Mouse (Mus musculus): ENCODE measurements at regions not wholly inside any gene's neighbourhood (a gene's known extent, or its start where the extent isn't known, plus 50 kb on each side); places are given as distances from the start of the nearest gene placed in this dataset.

DNA sequence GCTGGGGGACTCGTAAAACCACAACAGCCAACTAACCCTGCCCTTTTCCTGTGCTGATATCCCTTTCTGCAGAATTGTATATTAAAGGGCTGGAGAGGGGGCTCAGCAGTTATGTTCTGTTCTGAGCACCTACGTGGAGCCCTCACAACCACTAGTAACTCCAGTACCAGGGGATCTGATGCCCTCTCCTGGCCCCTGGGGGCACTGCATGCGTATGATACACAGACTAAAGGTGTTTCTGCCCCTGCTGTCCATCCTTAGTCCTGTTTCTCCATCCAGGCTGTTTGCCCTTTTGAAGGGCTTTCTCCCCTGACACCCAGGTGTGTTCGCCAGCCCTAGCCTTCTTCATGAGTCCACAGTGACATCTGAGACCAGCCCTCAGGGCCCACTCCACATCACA is 109.9 kb upstream of the Slc22a12 start:
- Histone ChIP-seq H3K4me2 (ENCODE audit: low read depth) (no peak overlapping the region), H3K9ac (ENCODE audit: low read length) (no peak overlapping the region), H3K36me3 (ENCODE audit: control insufficient read depth, insufficient read depth, low read length) (no peaks in the 10 kb centered on the region), H3K27me3 (ENCODE audit: control insufficient read depth, insufficient read depth, low read length) (no peaks in the 10 kb centered on the region), H3K27ac (ENCODE audit: low read depth, low read length) (no peak overlapping the region), H3K9me3 (ENCODE audit: control insufficient read depth, low read length) (no peaks in the 10 kb centered on the region), H3K4me3 (ENCODE audit: low read depth, low read length) (no peak overlapping the region), H3K4me1 (ENCODE audit: control insufficient read depth, insufficient read depth, low read length) (no peaks in the 10 kb centered on the region)
- ATAC-seq (ENCODE audit: insufficient read depth, low FRiP score, low TSS enrichment), result no peak
- 77% methylated on average over 4 of the region's 4 CpGs for WGBS
- peak; percentile 35 for DNase-seq (ENCODE audit: low spot score)

DNA sequence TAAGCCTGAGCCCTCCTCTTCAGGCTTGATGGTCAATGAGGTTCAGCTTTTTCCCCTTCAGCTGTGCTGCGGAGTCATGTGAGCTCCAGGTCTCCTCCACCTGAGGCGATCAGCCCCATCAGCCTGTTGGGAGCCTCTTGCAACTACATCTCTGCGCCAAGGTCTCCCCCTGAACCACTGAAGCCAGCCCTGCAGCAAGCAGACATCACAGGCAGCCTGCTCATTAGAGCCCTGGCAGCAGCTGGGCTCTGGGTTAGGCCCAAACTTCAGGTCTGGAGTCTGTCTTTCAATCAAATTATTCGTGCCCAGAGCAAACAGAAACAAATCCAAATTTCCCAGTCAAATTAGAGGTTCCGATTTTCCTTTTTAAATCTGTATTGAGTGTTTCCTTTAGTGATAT is 108.4 kb upstream of the Slc22a12 start:
- Histone ChIP-seq H3K9ac (ENCODE audit: low read length) (no peak overlapping the region), H3K4me3 (ENCODE audit: low read depth, low read length) (no peak overlapping the region), H3K27ac (ENCODE audit: low read depth, low read length) (no peak overlapping the region), H3K9me3 (ENCODE audit: control insufficient read depth, low read length) (no peaks in the 10 kb centered on the region), H3K4me1 (ENCODE audit: control insufficient read depth, insufficient read depth, low read length) (no peaks in the 10 kb centered on the region), H3K36me3 (ENCODE audit: control insufficient read depth, insufficient read depth, low read length) (no peaks in the 10 kb centered on the region), H3K4me2 (ENCODE audit: low read depth) (no peak overlapping the region), H3K27me3 (ENCODE audit: control insufficient read depth, insufficient read depth, low read length) (no peaks in the 10 kb centered on the region)
- DNase-seq (ENCODE audit: low spot score) (no peak), ATAC-seq (ENCODE audit: insufficient read depth, low FRiP score, low TSS enrichment) (no peak)
- 81% methylated on average over 5 of the region's 5 CpGs for WGBS

DNA sequence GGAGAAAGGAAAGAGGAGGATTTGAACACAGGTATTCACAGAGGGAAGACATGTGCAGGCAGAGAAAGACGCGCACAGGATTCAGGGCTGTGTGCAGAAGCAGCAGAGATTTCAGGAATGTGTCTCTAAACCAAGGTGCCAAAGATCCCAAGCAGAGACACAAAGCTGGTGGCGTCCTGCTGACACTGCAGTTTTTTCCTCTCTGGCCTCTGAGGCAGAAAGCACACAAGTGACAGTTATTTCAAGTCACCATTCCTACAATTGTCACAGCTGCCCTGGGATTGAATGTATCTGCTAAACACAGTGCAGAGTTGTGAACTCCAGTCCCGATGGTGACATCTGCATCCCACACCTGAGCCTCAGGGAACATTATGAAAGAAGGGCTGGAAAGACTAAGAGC is 107.1 kb upstream of the Slc22a12 start:
- Histone ChIP-seq H3K9ac (ENCODE audit: low read length) (no peak overlapping the region), H3K27ac (ENCODE audit: low read depth, low read length) (no peak overlapping the region), H3K36me3 (ENCODE audit: control insufficient read depth, insufficient read depth, low read length) (no peaks in the 10 kb centered on the region), H3K4me3 (ENCODE audit: low read depth, low read length) (no peak overlapping the region), H3K9me3 (ENCODE audit: control insufficient read depth, low read length) (no peaks in the 10 kb centered on the region), H3K4me2 (ENCODE audit: low read depth) (no peak overlapping the region), H3K4me1 (ENCODE audit: control insufficient read depth, insufficient read depth, low read length) (no peaks in the 10 kb centered on the region), H3K27me3 (ENCODE audit: control insufficient read depth, insufficient read depth, low read length) (no peaks in the 10 kb centered on the region)
- DNase-seq (ENCODE audit: low spot score) (no peak), ATAC-seq (ENCODE audit: insufficient read depth, low FRiP score, low TSS enrichment) (no peak)
- WGBS, result 80% methylated on average over 4 of the region's 4 CpGs

DNA sequence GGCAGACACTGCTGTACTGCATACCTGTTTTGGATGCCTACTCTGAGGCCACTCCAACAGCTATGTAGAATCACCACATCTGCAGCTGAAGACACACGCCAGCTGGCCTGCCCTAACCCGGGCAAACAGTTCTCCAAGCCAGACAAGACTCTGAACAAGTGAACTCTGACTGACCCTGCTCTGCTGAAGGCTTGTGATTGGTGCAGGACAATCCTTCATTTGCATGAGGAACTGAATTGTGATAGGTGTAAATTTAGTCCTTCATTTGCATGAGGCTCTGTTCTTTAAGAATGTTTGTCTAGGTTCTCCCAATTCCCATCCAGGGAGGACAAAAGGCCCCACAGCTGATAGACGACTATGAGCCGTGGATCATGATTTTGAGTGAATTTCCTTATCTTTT is 104.9 kb upstream of the Slc22a12 start:
- H3K9me3 ChIP-seq (ENCODE audit: control insufficient read depth, low read length), result no peaks in the 10 kb centered on the region
- ATAC-seq (ENCODE audit: insufficient read depth, low FRiP score, low TSS enrichment), result no peak
- H3K9ac ChIP-seq (ENCODE audit: low read length), result no peak overlapping the region
- H3K4me2 ChIP-seq (ENCODE audit: low read depth), result no peak overlapping the region
- WGBS, result 91% methylated on average over 4 of the region's 4 CpGs
- DNase-seq (ENCODE audit: low spot score), result no peak
- H3K36me3 ChIP-seq (ENCODE audit: control insufficient read depth, insufficient read depth, low read length), result no peaks in the 10 kb centered on the region
- no peaks in the 10 kb centered on the region for H3K27me3 ChIP-seq (ENCODE audit: control insufficient read depth, insufficient read depth, low read length)
- H3K4me1 ChIP-seq (ENCODE audit: control insufficient read depth, insufficient read depth, low read length), result no peaks in the 10 kb centered on the region
- H3K27ac ChIP-seq (ENCODE audit: low read depth, low read length), result no peak overlapping the region
- H3K4me3 ChIP-seq (ENCODE audit: low read depth, low read length), result no peak overlapping the region

DNA sequence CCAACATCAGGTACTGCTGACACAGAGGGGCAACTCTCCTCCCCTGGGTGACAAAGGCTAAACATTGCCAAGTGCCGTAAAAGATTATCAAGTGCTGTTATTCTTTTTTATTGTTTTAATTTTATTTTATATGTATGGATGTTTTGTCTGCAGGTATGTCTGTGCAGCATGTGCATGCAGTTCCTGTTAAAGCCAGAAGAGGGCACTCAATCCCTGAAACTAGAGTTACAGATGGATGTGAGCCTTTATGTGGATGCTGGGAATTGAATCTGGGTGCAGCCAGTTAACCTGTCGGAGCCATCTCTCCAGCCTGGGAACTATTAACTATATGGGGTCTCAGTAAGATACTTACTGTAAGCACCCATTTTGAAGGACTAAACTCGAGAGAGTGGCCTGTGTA is 104.4 kb upstream of the Slc22a12 start:
- Histone ChIP-seq H3K27me3 (ENCODE audit: control insufficient read depth, insufficient read depth, low read length) (no peaks in the 10 kb centered on the region), H3K9me3 (ENCODE audit: control insufficient read depth, low read length) (no peaks in the 10 kb centered on the region), H3K27ac (ENCODE audit: low read depth, low read length) (no peak overlapping the region), H3K9ac (ENCODE audit: low read length) (no peak overlapping the region), H3K36me3 (ENCODE audit: control insufficient read depth, insufficient read depth, low read length) (no peaks in the 10 kb centered on the region), H3K4me3 (ENCODE audit: low read depth, low read length) (no peak overlapping the region), H3K4me2 (ENCODE audit: low read depth) (no peak overlapping the region), H3K4me1 (ENCODE audit: control insufficient read depth, insufficient read depth, low read length) (no peaks in the 10 kb centered on the region)
- 88% methylated on average over 3 of the region's 3 CpGs for WGBS
- ATAC-seq (ENCODE audit: insufficient read depth, low FRiP score, low TSS enrichment), result no peak
- DNase-seq (ENCODE audit: low spot score), result no peak

DNA sequence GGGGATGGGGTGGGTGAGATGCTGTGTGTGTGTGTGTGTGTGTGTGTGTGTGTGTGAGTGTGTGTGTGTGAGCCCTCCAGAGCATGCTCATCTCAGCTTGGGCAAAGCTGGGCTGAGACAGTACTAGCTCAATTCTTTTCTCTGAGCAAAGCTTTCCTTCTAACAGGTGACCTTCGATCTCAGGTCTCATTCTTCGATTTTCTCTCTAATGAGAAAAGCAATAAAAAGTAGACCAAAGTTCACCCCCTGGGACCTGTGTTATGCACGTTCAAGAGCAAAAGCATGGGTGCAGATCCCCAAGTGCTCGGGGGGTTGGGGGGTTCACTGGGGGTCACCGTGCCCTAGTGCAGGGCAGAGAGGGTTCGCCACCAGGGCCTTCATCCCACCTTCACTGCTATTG is 103.1 kb upstream of the Slc22a12 start:
- no peaks in the 10 kb centered on the region for H3K36me3 ChIP-seq (ENCODE audit: control insufficient read depth, insufficient read depth, low read length)
- no peak overlapping the region for H3K4me2 ChIP-seq (ENCODE audit: low read depth)
- H3K4me3 ChIP-seq (ENCODE audit: low read depth, low read length), result no peak overlapping the region

DNA sequence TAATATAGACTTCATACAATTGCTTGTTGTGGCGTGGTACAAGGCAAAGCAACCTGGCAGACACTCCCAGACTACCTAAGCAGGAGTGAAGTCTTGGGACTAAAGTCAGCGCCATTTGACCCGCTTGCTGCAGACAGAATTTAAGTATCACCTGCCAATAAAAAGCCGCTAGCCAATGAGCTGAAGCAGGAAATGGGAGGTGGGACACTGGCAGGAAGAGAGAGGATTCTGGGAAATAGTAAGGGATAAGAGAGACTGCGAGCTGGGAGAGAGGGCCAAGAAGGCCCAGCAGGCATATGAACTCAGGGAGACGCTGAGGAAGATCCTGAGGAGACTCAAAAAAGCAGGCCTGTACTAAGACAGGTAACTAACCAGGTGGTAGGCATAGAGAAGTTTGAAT is 102.0 kb upstream of the Slc22a12 start:
- no peak for DNase-seq (ENCODE audit: low spot score)

More for the DNA sequence above, 103.1 kb upstream of the Slc22a12 start:
- Histone ChIP-seq H3K4me1 (ENCODE audit: control insufficient read depth, insufficient read depth, low read length) (no peaks in the 10 kb centered on the region), H3K27me3 (ENCODE audit: control insufficient read depth, insufficient read depth, low read length) (no peaks in the 10 kb centered on the region), H3K9ac (ENCODE audit: low read length) (no peak overlapping the region), H3K27ac (ENCODE audit: low read depth, low read length) (no peak overlapping the region), H3K9me3 (ENCODE audit: control insufficient read depth, low read length) (no peaks in the 10 kb centered on the region)
- no peak for DNase-seq (ENCODE audit: low spot score)
- no peak for ATAC-seq (ENCODE audit: insufficient read depth, low FRiP score, low TSS enrichment)
- WGBS, result 90% methylated on average over 6 of the region's 6 CpGs

DNA sequence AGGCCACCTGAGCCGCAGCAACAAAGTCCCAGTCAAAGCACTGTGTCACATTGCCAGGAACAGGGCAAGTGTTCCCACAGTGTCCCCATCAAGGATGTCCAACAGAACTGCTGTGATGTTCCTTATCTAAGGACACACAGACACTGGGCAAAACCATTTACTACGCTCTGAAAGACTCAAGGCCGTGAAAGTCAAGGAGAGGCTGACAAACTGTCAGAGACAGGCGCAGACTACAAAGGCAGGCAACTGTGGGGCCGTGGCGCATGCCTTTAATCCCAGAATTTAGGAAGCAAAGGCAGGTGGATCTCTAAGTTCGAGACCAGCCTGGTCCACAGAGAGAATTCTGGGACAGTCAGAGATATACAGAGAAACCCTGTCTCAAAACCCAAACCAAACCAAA is 96.8 kb upstream of the Slc22a12 start:
- ATAC-seq (ENCODE audit: insufficient read depth, low FRiP score, low TSS enrichment) (no peak), DNase-seq (ENCODE audit: low spot score) (no peak)
- H3K27ac ChIP-seq (ENCODE audit: low read depth, low read length), result no peak overlapping the region
- no peaks in the 10 kb centered on the region for H3K36me3 ChIP-seq (ENCODE audit: control insufficient read depth, insufficient read depth, low read length)
- no peak overlapping the region for H3K9ac ChIP-seq (ENCODE audit: low read length)
- no peak overlapping the region for H3K4me3 ChIP-seq (ENCODE audit: low read depth, low read length)
- H3K4me1 ChIP-seq (ENCODE audit: control insufficient read depth, insufficient read depth, low read length), result no peaks in the 10 kb centered on the region
- H3K9me3 ChIP-seq (ENCODE audit: control insufficient read depth, low read length), result no peaks in the 10 kb centered on the region
- 82% methylated on average over 7 of the region's 7 CpGs for WGBS
- H3K4me2 ChIP-seq (ENCODE audit: low read depth), result no peak overlapping the region
- H3K27me3 ChIP-seq (ENCODE audit: control insufficient read depth, insufficient read depth, low read length), result no peaks in the 10 kb centered on the region

More for the DNA sequence above, 102.0 kb upstream of the Slc22a12 start:
- Histone ChIP-seq H3K9ac (ENCODE audit: low read length) (no peak overlapping the region), H3K4me3 (ENCODE audit: low read depth, low read length) (no peak overlapping the region), H3K27ac (ENCODE audit: low read depth, low read length) (no peak overlapping the region), H3K9me3 (ENCODE audit: control insufficient read depth, low read length) (no peaks in the 10 kb centered on the region), H3K27me3 (ENCODE audit: control insufficient read depth, insufficient read depth, low read length) (no peaks in the 10 kb centered on the region), H3K4me1 (ENCODE audit: control insufficient read depth, insufficient read depth, low read length) (no peaks in the 10 kb centered on the region), H3K4me2 (ENCODE audit: low read depth) (no peak overlapping the region), H3K36me3 (ENCODE audit: control insufficient read depth, insufficient read depth, low read length) (no peaks in the 10 kb centered on the region)
- 83% methylated on average over 6 of the region's 6 CpGs for WGBS
- no peak for ATAC-seq (ENCODE audit: insufficient read depth, low FRiP score, low TSS enrichment)

DNA sequence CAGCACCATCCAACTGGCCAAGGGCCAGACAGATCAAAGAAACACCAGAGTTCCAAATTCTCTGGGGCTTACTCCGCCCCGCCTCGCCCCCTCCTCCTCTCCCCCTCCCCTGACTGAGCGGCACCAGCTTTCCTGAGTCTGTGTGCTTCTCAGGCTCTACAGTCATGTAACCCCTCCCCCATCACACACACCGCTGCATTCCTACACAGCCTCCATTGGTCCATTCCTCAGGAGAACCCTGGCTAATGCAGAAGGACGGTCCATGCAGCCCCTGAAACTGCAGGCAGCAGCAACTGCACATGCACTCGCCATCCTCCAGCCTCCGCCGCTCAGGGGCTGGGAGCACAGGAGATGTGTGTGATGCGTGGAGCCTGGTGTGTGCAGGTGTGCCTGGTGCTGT is 90.6 kb upstream of the Slc22a12 start:
- no peak overlapping the region for H3K9ac ChIP-seq (ENCODE audit: low read length)
- DNase-seq (ENCODE audit: low spot score) (peak; percentile 31), ATAC-seq (ENCODE audit: insufficient read depth, low FRiP score, low TSS enrichment) (no peak)
- no peak overlapping the region for H3K4me2 ChIP-seq (ENCODE audit: low read depth)
- H3K4me3 ChIP-seq (ENCODE audit: low read depth, low read length), result no peak overlapping the region
- 50% methylated on average over 7 of the region's 10 CpGs for whole genome bisulfite sequencing
- no peaks in the 10 kb centered on the region for H3K9me3 ChIP-seq (ENCODE audit: control insufficient read depth, low read length)
- no peaks in the 10 kb centered on the region for H3K27me3 ChIP-seq (ENCODE audit: control insufficient read depth, insufficient read depth, low read length)
- H3K36me3 ChIP-seq (ENCODE audit: control insufficient read depth, insufficient read depth, low read length), result no peaks in the 10 kb centered on the region
- H3K27ac ChIP-seq (ENCODE audit: low read depth, low read length), result no peak overlapping the region
- H3K4me1 ChIP-seq (ENCODE audit: control insufficient read depth, insufficient read depth, low read length), result no peaks in the 10 kb centered on the region

All from neural tube, embryonic 11.5 days (tissue).